Mouse (Mus musculus): ENCODE results near the gene Nampt.

DNA sequence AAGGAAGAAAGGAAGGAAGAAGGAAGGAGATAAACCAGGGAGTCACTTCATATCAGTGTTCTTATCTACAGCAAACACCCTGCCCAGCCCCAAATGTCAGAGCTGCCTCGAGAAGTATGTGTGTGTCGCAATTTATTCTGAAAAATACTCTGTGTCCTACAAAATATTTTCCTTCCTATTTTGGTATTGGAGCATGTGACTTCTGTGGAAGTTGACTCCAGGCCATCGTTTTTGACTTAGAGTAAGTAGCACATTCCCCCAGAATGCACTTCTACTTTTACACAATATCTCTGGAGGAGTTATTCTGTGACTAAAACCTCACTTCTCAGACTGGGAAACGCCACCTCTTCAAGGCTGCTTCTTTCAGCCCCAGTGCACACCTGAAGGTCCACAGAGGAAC is 71.1 kb downstream of the Nampt start:
- TF ChIP-seq EP300 (IDR thresholded peaks at IDR 0.05; ENCODE audit: low read depth) (no peak), CTCF (IDR thresholded peaks at IDR 0.05; ENCODE audit: low read depth) (no peak)

Data from liver, embryonic 14.5 days (tissue).